Mouse (Mus musculus) hindlimb bud, embryonic 11.5 days (tissue): ENCODE results near the gene Adk.

ENCODE experiments used
- DNase-seq: peaks from one replicate; pipeline ENCODE4 v3.0.0-alpha.2; 2012; ENCODE audit warnings: low read depth, low spot score; ENCODE audit errors: extremely low spot score

The Adk gene

GRCm38 (mm10) chr14:21410769-21411477, 358.5 kb downstream of the Adk start:
- no peak for DNase-seq

GRCm38 (mm10) chr14:21411524-21411923, 359.1 kb downstream of the Adk start:
- DNase-seq, result no peak

DNA sequence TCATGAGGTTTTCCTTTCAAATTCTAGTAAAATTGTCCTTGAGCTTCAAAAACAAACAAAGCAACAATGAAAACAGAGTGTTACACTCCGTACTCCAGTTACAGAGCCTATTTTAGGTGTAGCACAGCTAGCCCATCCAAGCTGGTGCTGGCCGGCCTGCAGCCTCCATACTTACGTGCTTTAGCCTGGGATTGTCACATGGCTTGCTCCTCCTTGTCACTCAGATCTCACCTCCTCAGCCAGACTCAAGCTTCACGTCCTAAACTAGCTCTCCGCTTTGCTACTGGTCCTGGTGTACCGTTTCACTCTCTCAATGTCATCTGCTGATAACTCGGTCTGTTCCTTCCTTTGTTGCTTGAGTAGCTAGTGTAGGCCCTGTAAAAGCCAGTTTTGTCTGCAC, 366.0 kb downstream of the Adk start:
- DNase-seq, result no peak

DNA sequence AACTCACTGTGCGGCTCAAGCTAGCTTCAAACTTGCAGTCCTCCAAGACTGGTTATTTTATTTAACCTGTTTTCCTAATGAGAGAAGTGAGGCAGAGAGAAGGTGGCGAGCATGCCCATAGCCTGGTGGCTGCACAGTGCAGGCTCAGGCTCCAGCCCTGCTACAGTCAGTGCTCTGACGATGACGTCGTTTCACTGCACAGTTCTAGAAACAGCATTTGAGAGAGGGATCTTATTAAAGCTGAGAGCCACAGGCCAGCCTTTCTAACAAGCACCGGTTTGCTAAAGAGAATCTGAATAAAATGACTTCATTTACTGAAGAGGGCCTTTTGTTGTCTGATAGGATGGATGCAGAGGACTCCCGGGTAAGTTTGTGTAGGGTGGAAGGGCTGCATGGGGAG, 375.0 kb downstream of the Adk start:
- DNase-seq, result no peak

DNA sequence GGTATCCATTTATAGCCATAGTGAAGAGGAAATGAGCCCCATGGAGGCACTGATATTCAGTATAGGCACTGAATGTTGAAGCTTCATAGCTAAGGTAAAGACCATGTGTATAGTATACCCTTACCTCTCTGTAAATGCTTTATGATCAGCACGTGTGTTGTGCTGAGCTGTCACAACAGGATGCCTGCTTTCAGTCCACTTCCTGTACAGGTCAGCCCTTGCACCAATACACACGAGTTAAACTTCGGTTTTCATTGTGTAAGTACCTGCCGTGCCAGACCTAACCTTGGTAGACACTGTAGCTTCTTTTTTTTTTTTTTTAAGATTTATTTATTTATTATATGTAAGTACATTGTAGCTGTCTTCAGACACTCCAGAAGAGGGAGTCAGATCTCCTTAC, 381.0 kb downstream of the Adk start:
- no peak for DNase-seq

DNA sequence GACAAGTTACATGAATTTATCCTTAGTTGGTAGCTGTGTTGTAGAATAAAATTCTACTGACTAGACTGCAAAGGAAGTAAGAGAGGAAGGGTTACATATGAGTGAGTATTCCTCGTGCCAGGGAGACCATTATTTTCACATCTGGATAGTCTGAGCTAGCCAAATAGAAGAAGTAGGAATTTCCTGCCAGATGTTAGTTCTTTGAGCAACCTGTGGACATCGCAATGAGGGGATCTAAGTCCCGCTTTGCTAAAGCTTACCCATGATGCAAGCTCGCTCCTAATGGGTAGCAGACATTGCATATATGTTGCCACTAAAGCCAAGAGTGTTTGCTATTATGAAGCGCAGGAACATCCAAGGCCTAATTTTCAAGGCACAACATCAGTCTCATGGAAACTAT, 381.6 kb downstream of the Adk start:
- no peak for DNase-seq

GRCm38 (mm10) chr14:21434686-21435085, 382.3 kb downstream of the Adk start:
- no peak for DNase-seq

GRCm38 (mm10) chr14:21439785-21440184, 387.4 kb downstream of the Adk start:
- no peak for DNase-seq

DNA sequence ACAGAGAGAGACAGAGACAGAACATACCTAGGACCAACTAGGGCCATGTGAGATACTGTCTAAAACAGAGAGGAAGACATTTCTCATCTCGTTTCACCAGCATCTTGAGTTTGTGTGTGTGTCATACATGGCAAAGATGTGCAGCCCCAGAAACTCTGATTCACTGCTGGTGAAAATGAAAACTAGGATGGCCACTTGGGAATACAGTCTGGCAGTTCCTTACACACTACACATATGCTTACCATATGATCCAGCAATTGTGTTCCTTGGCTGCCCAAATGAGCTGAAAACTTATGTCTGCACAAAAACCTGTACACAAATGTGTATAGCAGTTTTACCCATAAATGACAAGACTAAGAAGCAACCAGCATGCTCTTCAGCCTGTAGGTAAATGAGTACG, 388.2 kb downstream of the Adk start:
- DNase-seq, result no peak

DNA sequence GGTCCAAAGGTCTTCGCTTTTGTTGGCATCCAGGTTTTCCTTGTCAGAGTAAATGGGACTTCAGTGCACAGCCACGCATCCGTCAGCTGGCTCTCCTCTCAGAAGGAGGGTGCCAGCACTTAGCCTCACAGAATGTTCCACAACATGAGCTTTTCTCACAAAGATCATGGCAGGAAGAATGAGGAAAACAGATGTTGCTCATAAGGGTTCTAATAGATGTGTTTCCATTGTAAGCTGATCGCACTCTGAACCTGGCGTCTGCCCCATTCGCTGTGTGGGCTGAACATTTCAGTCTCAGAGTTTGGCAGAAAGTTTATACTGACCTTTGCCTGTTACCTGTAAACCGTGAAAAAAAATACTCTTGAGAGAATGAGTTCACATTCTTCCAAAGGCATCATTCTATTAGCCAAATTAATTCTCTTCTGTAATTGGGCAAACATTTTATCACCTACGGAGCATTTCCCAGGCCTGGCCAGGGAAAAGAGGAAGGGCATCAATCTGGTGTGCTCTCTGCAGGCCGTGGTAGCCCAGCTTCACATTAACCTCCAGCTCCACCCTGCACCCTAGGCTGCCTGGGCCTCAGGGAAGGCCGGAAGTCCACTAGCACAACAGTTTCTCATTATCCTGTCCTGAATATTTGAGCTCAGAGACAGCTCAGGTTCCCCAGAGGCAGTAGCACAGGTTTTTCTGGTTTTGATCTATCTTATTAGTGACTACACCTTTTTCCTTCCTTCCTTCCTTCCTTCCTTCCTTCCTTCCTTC, 389.6 kb downstream of the Adk start:
- no peak for DNase-seq

- DNase-seq, result no peak
Measured at GRCm38 (mm10) chr14:21452581-21452980, 400.2 kb downstream of the Adk start.

DNA sequence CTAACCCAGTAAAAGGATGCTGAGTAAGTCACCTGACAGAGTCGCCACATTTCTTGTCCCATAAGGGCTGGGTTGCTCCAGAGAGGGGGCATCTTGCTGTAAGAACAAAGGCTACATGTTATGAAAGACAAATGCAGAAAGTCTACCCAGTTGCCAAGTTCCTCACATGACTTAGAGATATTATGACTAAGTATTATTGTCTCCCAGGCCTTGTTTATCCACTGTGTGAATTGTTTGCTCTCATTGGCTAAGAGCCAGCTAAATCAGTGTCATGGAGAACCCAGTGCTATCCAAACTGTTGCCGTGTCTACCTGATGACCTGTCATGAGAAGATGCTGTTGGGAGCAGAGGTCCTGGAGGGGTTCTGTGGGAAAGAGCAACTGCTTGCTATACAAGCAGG, 401.5 kb downstream of the Adk start:
- no peak for DNase-seq

DNA sequence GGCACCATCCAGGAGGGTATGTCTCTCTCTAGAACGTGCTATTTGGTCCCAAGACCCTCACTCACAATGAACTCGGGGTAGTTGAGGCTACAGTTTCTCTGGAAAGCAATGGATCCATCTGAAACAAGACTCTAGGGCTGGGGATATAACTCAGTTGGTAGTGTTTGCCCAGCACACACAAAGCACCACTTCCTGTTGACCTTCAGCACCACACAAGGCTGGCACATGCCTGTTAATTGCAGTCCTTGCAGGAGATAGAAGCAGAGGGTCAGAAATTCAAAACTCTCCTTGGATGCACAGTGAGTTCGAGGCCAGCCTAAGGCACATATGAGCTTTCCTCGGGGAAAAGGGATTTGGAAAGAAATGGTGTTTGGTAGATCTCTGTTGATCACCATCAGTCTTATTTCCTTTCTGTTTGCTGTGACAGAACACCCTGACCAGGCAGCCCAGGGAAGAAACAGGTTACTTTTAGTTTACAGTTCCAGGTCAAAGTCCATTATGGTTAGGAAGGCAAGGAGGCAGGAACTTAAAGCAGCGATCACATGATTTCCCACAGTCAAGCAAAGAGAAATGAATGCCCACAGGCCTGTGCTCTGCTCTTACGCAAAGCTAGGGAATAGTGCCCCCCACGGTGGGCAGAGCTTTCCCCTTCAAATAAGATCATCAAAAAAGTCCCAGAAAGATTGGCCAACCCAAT, 403.4 kb downstream of the Adk start:
- no peak for DNase-seq

DNA sequence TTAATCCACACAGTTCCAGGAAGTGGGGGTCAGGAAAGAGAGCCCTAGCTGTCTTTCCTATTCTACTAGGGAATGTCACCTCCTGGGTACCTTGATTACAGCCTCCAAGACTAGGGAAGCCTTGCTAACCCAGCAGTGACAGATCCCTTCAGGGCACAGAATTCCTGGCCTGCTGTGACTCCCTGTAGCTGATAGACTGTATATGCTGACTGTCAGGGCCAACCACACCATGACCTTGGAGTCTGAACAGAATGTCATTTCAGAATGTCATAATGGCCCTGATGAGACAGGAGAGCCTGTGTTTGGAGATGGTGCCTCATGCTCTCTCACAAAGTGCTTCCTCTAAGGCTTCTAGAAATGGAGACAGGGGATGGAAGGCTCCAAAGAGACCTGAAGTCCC, 404.2 kb downstream of the Adk start:
- DNase-seq, result no peak

DNA sequence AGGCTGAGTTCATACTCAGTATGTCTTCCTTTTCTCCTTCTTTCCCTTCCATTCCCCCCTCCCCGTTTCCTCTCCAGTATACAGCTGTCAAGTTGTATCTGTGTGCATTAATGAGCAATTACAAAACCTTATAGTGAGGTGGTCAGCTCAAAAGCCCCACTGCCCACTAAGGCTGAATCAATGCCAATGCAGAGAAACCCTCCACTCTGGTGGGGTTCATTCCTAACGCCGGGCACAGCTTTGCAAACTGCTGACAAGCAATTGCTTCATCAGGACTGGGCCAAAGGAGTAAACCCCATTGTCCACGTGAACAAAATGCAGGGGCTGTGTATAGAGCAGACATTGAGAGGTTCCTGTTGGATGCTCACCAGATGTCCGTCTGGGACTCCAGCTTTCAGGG, 405.5 kb downstream of the Adk start:
- no peak for DNase-seq

- DNase-seq, result no peak
Measured at GRCm38 (mm10) chr14:21458696-21459095, 406.3 kb downstream of the Adk start.

GRCm38 (mm10) chr14:21459163-21459562, 406.8 kb downstream of the Adk start:
- DNase-seq, result no peak

DNA sequence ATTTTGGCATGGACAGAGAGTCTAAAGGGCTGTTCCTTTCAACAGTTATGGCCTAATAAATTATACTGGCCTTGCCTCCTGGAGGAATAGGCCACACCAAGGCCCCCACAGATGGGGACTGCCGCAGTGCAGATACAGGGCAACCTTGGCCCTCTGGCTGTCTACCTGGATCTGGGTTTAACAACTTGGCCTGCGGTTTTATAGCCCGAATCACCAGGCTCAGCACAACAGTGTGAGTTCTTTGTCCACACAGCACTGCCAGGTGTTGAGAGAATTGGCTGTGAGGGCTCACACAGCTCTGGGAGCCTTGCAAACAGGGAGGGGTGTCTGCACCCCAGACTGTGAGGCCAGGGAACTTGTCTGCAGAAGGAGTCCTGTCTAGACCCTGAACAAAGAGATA, 410.0 kb downstream of the Adk start:
- no peak for DNase-seq

GRCm38 (mm10) chr14:21463117-21463712, 410.8 kb downstream of the Adk start:
- no peak for DNase-seq

DNA sequence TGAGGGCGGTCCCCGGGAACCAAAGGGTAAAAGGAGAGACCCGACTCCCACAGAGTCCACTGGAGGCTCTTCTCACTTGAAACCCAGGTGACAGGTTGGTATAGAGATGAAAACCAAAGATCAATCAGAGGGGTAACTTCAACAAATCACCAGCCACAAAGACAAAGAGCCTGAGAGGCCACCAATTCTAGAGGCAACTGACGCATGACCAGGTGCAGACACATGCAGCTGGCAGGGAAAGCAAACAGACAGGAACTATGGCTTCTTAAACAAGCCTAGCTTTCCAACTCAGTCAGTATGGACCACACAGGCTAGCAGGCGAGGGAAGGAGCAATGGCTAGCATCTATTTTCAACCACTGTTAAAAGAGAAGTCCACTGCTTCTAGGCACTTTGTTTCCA, 418.0 kb downstream of the Adk start:
- no peak for DNase-seq

DNA sequence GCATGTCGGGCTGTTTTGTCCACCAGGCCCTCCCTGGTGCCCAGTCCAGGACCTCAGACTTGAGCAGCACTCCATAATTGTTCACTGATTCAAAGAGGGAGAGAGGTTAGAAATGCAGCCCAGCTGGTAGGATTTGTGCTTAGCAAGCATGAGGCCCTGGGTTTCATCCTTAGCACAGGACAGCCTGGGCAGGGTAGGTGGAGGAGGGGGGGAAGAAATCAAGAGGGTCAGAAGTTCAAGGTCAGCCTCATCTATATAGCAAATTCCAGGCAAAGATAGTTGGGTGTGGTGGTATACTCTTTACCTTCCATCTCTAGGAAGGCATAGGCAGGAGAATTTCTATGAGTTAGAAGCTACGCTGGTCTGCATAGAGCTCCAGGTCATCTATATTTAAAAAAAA, 419.6 kb downstream of the Adk start:
- DNase-seq, result no peak
